Comparison of ENCODE assay signal across 16 mouse cellular contexts in the genomic region with DNA sequence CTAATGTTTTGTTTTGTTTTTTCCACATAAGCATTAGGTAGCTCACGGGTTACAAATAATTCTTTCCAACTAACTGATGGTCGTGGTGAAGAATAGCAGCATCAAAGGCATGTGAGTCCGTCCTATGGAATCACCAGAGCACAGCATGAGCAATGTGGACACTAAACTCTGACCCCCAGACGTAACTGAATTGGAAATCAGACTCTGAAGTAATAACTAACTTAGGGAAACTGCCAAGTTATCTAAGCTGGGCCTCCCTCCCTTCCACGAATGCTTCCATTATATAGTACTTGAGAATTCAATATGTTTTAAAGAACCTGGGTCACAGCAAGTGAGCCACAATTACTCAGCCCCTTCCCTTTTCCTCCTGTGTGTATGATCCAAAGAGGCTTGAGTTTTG.
"Had no signal": no experiment of that assay in that cellular context is flagged by ENCODE, and none has a peak within 500 bp of the region (broad histone marks: within the 10 kb centered on the region; RNA-seq: fewer than 3 reads in every experiment).

No protein-coding gene starts in this region.

- H3K9ac ChIP-seq: lung, embryonic 15.5 days; midbrain, embryonic 13.5 days; midbrain, embryonic 15.5 days; neural tube, embryonic 12.5 days; stomach, embryonic 15.5 days had no signal

- ATAC-seq: midbrain, embryonic 13.5 days; midbrain, embryonic 15.5 days had no signal

- H3K4me2 ChIP-seq: lung, embryonic 15.5 days; midbrain, embryonic 11.5 days; midbrain, embryonic 13.5 days; midbrain, embryonic 15.5 days; neural tube, embryonic 12.5 days; stomach, embryonic 15.5 days had no signal

- DNase-seq: lung, adult 2 months; lung, postnatal 14 days; lung, postnatal 36 days; right cerebral cortex, postnatal 14 days; thymus, adult 2 months; thymus, postnatal 25 days; thymus, postnatal 4 days had no signal

- H3K27me3 ChIP-seq: lung, embryonic 15.5 days; megakaryocyte, embryonic 14.5 days; midbrain, embryonic 13.5 days; midbrain, embryonic 15.5 days; neural tube, embryonic 12.5 days; stomach, embryonic 15.5 days had no signal

- H3K4me3 ChIP-seq: lung, embryonic 15.5 days; megakaryocyte, embryonic 14.5 days; midbrain, embryonic 13.5 days; midbrain, embryonic 15.5 days; neural tube, embryonic 12.5 days; stomach, embryonic 15.5 days had no signal

- H3K4me1 ChIP-seq: megakaryocyte, embryonic 14.5 days; midbrain, embryonic 13.5 days; midbrain, embryonic 15.5 days; neural tube, embryonic 12.5 days; stomach, embryonic 15.5 days had no signal

- H3K36me3 ChIP-seq: lung, embryonic 15.5 days; midbrain, embryonic 13.5 days; midbrain, embryonic 15.5 days; neural tube, embryonic 12.5 days; stomach, embryonic 15.5 days had no signal

- H3K9me3 ChIP-seq: lung, embryonic 15.5 days; megakaryocyte, embryonic 14.5 days; midbrain, embryonic 13.5 days; midbrain, embryonic 15.5 days; neural tube, embryonic 12.5 days; stomach, embryonic 15.5 days had no signal

- H3K27ac ChIP-seq: lung, embryonic 15.5 days; macrophage; midbrain, embryonic 13.5 days; midbrain, embryonic 15.5 days; neural tube, embryonic 12.5 days; stomach, embryonic 15.5 days; stomach, postnatal 0 days had no signal
